Mouse (Mus musculus): ENCODE results near the gene Gne.

DNA sequence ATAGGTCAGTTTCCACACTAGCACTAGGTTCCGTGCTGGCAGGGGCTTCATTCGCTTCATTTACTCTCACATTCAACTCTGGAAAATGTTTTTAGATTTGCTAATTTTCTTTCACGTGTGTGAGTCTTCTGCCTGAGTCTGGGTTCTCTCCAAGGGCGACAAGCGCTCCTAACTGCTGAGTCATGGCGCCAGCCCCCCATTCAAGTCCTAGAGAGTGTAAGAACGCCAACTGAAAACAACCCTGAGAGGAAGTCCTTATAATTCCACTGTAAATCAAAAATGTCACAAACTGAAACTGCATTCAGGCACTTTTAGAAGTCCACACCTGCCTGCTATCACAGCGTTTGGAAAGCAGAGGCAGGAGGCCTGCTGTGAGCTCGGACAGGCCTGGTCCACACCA, 21.9 kb downstream of the Gne start:
- TF ChIP-seq POLR2A (IDR thresholded peaks at IDR 0.05; ENCODE audit: extremely low read depth, insufficient read depth, low read length) = no peak
- no peak for TF ChIP-seq CTCF (IDR thresholded peaks at IDR 0.05; ENCODE audit: low read depth, low read length)

All from liver, adult 2 months (tissue).